Mouse (Mus musculus) heart, postnatal 0 days (tissue): Measurements from ENCODE around the gene Itfg2.

ENCODE experiments used
- CTCF ChIP-seq: IDR thresholded peaks from 2 replicates; pipeline ENCODE4 v1.5.1; 2016; ENCODE audit warnings: antibody characterized with exemption, control low read depth, low read depth
- EP300 ChIP-seq: IDR thresholded peaks from 2 replicates; pipeline ENCODE4 v1.6.1; 2016; ENCODE audit warnings: antibody characterized with exemption, low read depth

- TF ChIP-seq CTCF (no peak), EP300 (no peak)
Measured at GRCm38 (mm10) chr6:128460729-128461503, 36.2 kb upstream of the Itfg2 start.
